Mouse (Mus musculus) Muller cell, postnatal 12 days (primary cell): ENCODE data around the gene Polr3e.
"Not testable (repeated sequence)": the region's sequence is repeated elsewhere in the genome, so short reads cannot be mapped to it uniquely, and the experiment has no call there.

Source experiments
- DNase-seq: peaks from one replicate; pipeline ENCODE4 v3.0.0-alpha.2; 2015; ENCODE audit errors: inconsistent ontology term

The Polr3e gene

DNA sequence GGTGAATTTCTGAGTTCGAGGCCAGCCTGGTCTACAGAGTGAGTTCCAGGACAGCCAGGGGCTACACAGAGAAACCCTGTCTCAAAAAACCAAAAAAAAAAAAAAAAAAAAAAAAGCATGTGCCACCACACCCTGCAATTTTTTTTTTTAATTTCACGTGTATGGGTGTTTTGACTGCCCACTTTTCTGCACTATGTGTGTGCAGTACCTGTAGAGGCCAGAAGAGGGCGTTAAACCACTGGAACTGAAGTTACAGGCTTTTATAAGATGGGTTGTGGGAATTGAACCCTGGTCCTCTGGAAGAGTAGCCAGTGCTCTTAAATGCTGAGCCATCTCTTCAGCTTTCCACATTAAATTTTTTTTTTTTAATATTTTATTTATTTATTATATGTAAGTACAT lies 7.4 kb upstream of the Polr3e start:
- DNase-seq: not testable (repeated sequence)

- not testable (repeated sequence) for DNase-seq
These were observed 6.3 kb upstream of the Polr3e start for GRCm38 (mm10) chr7:120911268-120911667.

DNA sequence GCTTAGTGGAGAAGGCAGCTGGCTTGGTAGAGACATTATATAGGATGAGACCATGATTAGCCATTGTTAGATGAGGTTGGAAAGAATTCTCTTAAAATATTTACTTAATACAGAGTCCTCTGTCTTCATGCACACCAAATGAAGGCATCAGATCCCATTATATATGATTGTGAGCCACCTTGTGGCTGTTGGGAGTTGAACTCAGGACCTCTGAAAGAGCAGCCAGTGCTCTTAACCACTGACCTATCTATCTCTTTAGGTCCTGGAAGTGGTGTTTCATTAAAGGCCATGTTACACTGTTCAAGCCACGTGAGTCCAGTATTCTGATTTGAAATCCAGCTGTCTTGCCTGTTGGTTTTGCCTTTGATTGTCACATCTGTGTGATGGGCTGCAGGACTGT lies 4.2 kb upstream of the Polr3e start:
- DNase-seq: peak; percentile 11

GRCm38 (mm10) chr7:120916262-120916875 lies 1.2 kb upstream of the Polr3e start:
- DNase-seq: no peak

DNA sequence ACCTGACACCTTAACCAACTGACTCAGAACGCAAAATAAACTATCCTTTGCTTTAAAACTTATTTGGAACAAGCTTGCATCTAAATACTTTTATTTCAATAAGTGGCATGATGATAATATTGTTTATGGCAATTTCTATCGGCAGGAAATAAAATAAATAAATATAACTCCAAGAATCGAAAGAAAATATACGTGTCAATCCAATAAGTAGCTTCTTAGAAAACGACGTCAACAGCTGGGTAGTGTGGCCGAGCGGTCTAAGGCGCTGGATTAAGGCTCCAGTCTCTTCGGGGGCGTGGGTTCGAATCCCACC lies 309 bp upstream of the Polr3e start:
- DNase-seq: no peak

GRCm38 (mm10) chr7:120918526-120918962 lies 1.0 kb downstream of the Polr3e start:
- DNase-seq: peak; percentile 70

GRCm38 (mm10) chr7:120933110-120933509 lies 15.6 kb downstream of the Polr3e start:
- DNase-seq: no peak

DNA sequence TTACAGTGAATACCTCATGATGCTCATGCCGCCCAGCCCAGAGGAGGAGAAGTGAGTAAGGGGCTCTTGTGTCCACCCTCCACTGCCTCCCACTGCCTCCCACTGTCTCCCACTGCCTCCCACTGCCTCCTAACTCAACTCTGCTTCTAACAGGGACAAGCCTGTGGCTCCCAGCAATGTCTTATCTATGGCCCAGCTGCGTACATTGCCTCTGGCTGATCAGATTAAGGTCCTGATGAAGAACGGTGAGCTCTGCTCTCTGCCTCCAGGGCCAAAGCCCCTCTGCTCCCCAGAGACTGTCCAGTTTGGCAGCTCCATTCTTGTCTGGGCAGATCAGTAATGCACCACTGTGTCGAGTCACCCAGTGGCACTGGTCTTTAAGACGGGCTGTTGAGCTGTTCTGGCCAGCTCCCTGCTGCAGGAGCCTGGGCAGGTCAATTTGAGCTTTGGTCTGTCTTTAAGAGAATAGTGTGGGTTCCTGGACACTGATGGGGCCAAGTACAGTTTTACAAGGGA lies 16.2 kb downstream of the Polr3e start:
- DNase-seq: no peak

GRCm38 (mm10) chr7:120934716-120935115 lies 17.2 kb downstream of the Polr3e start:
- DNase-seq: peak; percentile 51

- DNase-seq: no peak
These were observed 19.0 kb downstream of the Polr3e start for GRCm38 (mm10) chr7:120936522-120936921.

DNA sequence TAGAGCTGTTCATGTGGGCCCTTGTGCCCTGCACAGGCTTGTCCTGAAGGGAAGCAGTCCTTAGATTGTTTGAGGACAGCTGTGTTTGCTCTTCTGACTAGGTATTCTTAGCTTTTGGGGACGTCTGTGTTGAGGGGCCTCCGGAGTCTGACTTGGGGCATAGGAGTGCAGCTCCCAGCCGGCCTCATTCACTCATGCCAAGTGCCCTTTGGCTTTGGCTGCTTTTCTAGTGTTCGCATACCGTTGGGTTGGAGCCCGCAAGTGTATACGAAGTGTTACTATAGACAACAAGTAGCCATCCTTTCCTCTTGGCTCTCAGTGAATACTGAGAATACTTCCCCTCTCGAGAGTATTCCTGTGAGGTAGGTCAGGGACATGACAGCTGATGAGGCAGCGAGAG lies 20.7 kb downstream of the Polr3e start:
- DNase-seq: no peak

DNA sequence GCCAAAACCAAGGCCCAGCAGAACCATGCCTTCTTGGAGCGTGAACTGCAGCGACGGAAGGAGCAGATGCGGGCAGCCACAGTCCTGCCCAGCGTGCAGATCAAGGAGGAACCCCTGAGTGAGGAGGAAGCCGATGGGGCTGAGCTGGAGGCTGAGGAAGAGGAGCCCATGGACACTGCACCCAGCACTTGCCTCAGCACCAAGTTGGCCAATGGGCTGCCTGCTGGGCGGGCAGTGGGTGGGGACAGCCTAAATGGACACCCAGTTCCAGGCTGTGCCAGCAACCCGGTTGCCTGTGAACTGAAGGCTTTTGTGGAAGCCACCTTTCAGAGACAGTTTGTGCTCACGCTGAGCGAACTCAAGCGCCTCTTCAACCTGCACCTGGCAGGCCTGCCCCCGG lies 22.8 kb downstream of the Polr3e start:
- no peak for DNase-seq

DNA sequence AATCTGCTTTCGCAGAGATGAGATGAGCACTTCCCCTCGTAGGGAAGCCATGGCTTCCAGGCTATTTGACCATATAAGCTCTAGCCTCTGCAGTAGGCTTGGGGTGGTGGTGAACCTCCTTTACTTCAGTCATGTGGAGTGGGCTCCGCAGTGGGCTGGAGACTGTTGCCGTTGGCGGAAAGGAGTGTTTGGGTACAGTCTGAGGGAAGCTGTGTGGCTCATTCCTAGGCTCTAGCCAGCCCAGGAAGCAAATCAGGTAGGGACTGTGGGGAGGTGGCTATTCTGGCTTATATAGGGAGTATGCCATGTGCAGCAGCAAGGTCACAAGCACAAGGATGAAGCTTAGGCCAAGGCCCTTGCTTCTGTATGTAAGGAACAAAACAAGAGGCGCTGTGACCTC lies 23.7 kb downstream of the Polr3e start:
- no peak for DNase-seq

GRCm38 (mm10) chr7:120942506-120942905 lies 25.0 kb downstream of the Polr3e start:
- DNase-seq: no peak

DNA sequence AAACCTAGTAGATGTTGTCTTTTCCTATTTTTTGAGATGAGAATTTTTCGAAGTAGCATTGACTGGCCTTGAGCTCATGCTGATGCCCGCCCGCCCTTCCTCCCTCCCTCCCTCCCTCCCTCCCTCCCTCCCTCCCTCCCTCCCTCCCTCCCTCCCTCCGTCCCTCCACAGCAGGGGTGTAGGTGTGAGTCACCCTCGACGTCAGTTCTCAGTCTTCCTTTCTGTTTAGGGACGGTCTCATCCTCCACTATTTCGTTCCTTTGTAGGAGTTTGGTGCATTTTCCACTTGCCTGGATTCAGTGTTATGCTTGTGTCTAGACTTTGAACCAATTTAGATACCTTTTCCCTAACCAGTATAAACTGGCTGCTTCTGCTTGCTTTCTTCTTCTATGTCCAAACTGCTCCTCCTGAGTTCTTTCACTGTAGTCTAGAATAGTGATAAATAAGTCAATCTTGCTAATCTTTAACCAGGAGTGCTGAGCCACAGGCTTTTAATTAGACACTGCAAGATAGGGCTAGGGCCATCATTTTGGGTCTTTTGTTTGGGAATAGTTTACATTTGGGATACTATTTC lies 26.5 kb downstream of the Polr3e start:
- DNase-seq: peak; percentile 20

- DNase-seq: not testable (repeated sequence)
These were observed 36.0 kb downstream of the Polr3e start for GRCm38 (mm10) chr7:120953591-120953990.

GRCm38 (mm10) chr7:120960116-120960515 lies 42.6 kb downstream of the Polr3e start:
- DNase-seq: no peak

- no peak for DNase-seq
These were observed 43.1 kb downstream of the Polr3e start for GRCm38 (mm10) chr7:120960601-120961000.

DNA sequence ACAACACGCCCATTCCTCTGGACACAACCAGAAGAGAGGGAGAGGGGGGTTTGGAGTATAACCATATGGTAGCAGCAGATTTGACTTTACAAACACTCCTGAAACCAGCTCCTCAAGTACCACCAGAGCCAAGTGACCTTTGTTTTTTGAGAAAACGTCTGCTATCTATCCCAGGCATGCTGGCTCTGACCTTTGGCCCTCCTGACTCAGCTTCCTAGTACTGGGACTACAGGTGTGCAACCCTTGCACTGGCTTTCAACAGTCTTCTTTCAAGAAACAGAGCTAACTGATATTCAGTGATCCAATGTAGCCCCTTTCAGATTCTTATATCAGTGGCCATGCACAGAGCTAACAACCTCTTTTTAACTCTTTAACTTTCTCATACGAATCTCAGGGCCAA lies 44.3 kb downstream of the Polr3e start:
- no peak for DNase-seq

DNA sequence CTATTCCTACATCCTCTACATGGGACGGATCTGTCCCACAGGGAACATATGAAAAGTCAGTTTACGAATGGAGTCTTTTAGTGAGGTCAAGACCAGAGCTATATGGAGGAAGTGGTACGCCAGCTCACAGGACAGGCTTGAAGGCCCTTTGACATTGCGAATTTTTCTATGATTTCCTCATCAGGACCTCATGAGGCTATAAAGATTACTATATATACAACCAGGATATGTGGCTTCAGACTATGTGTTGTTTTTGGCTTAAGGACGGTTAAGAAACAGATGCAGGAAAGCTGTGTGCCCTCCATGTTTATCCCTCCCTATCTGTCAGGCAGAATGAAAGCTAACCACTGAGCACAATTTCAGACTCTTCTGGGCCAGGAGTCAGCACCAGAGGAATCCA lies 45.6 kb downstream of the Polr3e start:
- no peak for DNase-seq

- no peak for DNase-seq
These were observed 51.7 kb downstream of the Polr3e start for GRCm38 (mm10) chr7:120969221-120969620.

GRCm38 (mm10) chr7:120970112-120970511 lies 52.6 kb downstream of the Polr3e start:
- DNase-seq: no peak

- not testable (repeated sequence) for DNase-seq
These were observed 54.9 kb downstream of the Polr3e start for GRCm38 (mm10) chr7:120972471-120972870.

GRCm38 (mm10) chr7:120974001-120974400 lies 56.5 kb downstream of the Polr3e start:
- no peak for DNase-seq
